Mouse (Mus musculus): ENCODE results near the gene Ptk7. TPM values are rescaled to one million over a fixed set of nuclear protein-coding genes. Genes with fewer than 3 reads are reported as not detected.
A peak's percentile ranks its signal among the peaks of the same experiment; 100 is the strongest.

The Ptk7 gene
- polyA plus RNA-seq, 1 experiment = 11.9 TPM

- no peaks in the 10 kb centered on the region for H3K27me3 ChIP-seq (ENCODE audit: control insufficient read depth, insufficient read depth, low read length)
- no peak overlapping the region for H3K27ac ChIP-seq (ENCODE audit: control insufficient read depth, insufficient read depth, low read length)
- no peaks in the 10 kb centered on the region for H3K36me3 ChIP-seq (ENCODE audit: control insufficient read depth, insufficient read depth, low read length)
- no peak overlapping the region for H3K4me3 ChIP-seq (ENCODE audit: control insufficient read depth, insufficient read depth, low read length)
- peak; percentile 66 for DNase-seq
- H3K4me1 ChIP-seq (replicated peaks; ENCODE audit: control insufficient read depth, insufficient read depth, low read length) = peaks cover 5% of the 10 kb centered on the region
- WGBS = 61% methylated on average over 12 of the region's 12 CpGs
- TF ChIP-seq CTCF (IDR thresholded peaks at IDR 0.05; ENCODE audit: borderline replicate concordance, control insufficient read depth, extremely low read depth, insufficient read depth, low read length, poor library complexity) = peak; percentile 87
- TF ChIP-seq POLR2A (IDR thresholded peaks at IDR 0.05; ENCODE audit: control insufficient read depth, extremely low read depth, insufficient read depth, low read length, poor library complexity) = no peak
Observed at GRCm38 (mm10) chr17:46525579-46526307, 103.6 kb downstream of the Ptk7 start.

- Histone ChIP-seq H3K27ac (ENCODE audit: control insufficient read depth, insufficient read depth, low read length) (no peak overlapping the region), H3K4me3 (ENCODE audit: control insufficient read depth, insufficient read depth, low read length) (no peak overlapping the region), H3K4me1 (replicated peaks; ENCODE audit: control insufficient read depth, insufficient read depth, low read length) (peaks cover 10% of the 10 kb centered on the region), H3K36me3 (ENCODE audit: control insufficient read depth, insufficient read depth, low read length) (no peaks in the 10 kb centered on the region), H3K27me3 (ENCODE audit: control insufficient read depth, insufficient read depth, low read length) (no peaks in the 10 kb centered on the region)
- 96% methylated on average over 10 of the region's 10 CpGs for WGBS
- TF ChIP-seq CTCF (IDR thresholded peaks at IDR 0.05; ENCODE audit: borderline replicate concordance, control insufficient read depth, extremely low read depth, insufficient read depth, low read length, poor library complexity) = no peak
- no peak for DNase-seq
Observed at GRCm38 (mm10) chr17:46525065-46525464, 104.2 kb downstream of the Ptk7 start.

DNA sequence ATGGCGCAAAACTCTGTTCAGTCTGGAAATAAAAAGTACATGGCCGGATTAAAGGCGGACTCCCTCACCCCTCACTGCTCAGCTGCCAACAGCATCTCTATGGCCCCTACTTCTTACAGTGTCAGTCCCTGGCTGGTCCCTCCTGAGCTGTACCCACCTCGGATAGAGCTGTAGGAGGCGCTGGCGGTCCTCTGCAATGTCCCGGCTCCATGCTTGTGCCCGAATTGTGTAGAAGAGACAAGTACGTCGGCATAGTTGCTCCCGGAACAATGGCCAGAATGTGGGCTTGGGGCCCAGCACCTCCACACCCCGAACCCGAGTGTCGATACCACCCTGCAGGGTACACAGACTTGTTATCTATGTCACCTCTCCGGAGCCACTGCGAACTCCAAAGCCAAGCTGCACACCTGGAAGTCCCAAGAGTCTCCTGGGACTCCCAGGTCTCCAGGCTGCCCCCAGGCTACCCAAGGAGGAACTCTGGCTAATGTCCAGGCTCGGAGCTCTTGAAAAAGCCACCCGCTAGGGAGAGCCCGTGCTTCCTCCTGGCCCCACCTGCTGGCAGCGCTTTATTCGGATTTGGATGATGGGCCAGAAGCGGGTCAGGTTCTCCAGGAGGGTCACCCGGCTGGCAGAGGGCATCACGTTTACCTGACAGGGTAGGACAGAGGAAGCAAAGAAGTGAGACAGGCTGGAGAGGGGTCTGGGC, 107.2 kb downstream of the Ptk7 start:
- TF ChIP-seq CTCF (IDR thresholded peaks at IDR 0.05; ENCODE audit: borderline replicate concordance, control insufficient read depth, extremely low read depth, insufficient read depth, low read length, poor library complexity) = no peak
- TF ChIP-seq POLR2A (IDR thresholded peaks at IDR 0.05; ENCODE audit: control insufficient read depth, extremely low read depth, insufficient read depth, low read length, poor library complexity) = no peak
- no peak for DNase-seq
- Histone ChIP-seq H3K4me1 (replicated peaks; ENCODE audit: control insufficient read depth, insufficient read depth, low read length) (peaks cover 10% of the 10 kb centered on the region), H3K36me3 (ENCODE audit: control insufficient read depth, insufficient read depth, low read length) (no peaks in the 10 kb centered on the region), H3K27me3 (ENCODE audit: control insufficient read depth, insufficient read depth, low read length) (no peaks in the 10 kb centered on the region), H3K27ac (ENCODE audit: control insufficient read depth, insufficient read depth, low read length) (no peak overlapping the region), H3K4me3 (ENCODE audit: control insufficient read depth, insufficient read depth, low read length) (no peak overlapping the region)
- WGBS = 89% methylated on average over 24 of the region's 24 CpGs

DNA sequence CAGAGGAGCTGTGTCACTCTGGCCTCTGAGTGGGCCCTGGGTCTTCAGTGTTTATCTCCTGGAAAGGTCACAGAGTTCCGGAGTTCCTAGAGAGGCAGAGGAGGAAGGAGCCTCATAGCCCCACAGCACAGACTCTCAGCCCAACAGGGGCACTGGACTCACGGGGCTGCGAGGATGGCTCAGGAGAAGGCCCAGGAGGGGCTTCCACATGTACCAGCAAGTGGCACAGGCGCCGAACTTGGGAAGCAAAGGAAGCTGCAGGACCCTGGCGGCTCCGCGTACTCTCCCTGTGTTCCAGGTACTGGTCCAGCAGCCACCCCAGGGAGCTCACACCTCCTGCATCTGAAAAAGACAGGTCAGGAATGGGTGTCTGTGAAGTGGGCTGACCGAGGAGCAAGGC, 108.1 kb downstream of the Ptk7 start:
- no peak for DNase-seq
- H3K27me3 ChIP-seq (ENCODE audit: control insufficient read depth, insufficient read depth, low read length) = no peaks in the 10 kb centered on the region
- no peak overlapping the region for H3K27ac ChIP-seq (ENCODE audit: control insufficient read depth, insufficient read depth, low read length)
- 90% methylated on average over 9 of the region's 9 CpGs for WGBS
- no peaks in the 10 kb centered on the region for H3K36me3 ChIP-seq (ENCODE audit: control insufficient read depth, insufficient read depth, low read length)
- TF ChIP-seq POLR2A (IDR thresholded peaks at IDR 0.05; ENCODE audit: control insufficient read depth, extremely low read depth, insufficient read depth, low read length, poor library complexity) (no peak), CTCF (IDR thresholded peaks at IDR 0.05; ENCODE audit: borderline replicate concordance, control insufficient read depth, extremely low read depth, insufficient read depth, low read length, poor library complexity) (no peak)
- H3K4me1 ChIP-seq (replicated peaks; ENCODE audit: control insufficient read depth, insufficient read depth, low read length) = peaks cover 10% of the 10 kb centered on the region
- H3K4me3 ChIP-seq (ENCODE audit: control insufficient read depth, insufficient read depth, low read length) = no peak overlapping the region

DNA sequence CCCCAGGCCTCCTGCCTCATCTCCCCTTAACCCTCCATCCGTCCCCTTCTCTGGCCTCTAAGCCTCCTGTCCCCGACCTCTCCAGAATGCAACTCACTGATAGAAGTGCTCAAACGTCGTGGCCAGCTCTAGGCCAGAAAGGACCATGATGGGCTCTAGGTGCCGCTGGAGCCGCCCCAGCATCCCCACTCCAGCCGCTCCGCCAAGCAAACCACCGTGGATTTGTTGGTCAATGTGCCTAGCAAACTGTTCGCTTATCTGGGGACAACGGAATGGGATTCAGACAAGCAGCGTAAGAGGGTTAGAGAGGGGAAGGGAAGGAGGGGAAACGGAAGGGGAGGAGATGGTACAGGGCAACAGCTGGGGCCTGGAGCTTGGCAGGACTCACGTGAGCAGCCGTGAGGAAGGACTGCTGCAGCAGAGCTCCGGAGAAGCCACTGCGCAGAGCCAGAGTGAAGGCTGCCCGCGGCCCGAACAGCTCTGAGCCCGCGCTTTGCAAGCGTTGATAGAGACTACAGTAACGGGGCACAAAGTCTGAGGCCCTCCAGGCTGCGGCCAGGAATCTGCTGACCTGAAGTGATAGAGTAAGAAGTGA, 108.8 kb downstream of the Ptk7 start:
- peak overlapping the region; percentile 39 for H3K4me3 ChIP-seq (ENCODE audit: control insufficient read depth, insufficient read depth, low read length)

DNA sequence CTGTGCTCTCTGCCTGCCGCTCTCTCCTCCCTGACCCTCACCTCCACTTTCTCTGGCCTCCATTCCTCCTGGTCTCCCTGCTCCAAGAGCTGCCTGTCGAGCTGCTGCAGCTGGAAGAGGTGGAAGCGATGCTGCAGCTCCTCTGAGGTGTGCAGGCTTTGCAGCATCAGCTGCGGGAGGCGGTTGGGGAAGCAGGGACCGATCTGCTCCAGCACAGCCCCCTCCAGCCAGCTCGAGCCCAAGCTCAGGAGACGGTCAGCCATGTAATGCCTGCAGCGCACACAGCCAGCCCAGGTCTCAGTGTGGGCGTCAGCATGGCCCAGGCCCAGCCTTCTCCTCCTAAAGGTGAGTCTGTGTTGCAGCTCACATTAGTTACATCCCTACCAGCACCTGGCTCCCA, 109.3 kb downstream of the Ptk7 start:
- Histone ChIP-seq H3K27me3 (ENCODE audit: control insufficient read depth, insufficient read depth, low read length) (no peaks in the 10 kb centered on the region), H3K36me3 (ENCODE audit: control insufficient read depth, insufficient read depth, low read length) (no peaks in the 10 kb centered on the region), H3K4me1 (replicated peaks; ENCODE audit: control insufficient read depth, insufficient read depth, low read length) (peaks cover 10% of the 10 kb centered on the region), H3K27ac (ENCODE audit: control insufficient read depth, insufficient read depth, low read length) (no peak overlapping the region), H3K4me3 (ENCODE audit: control insufficient read depth, insufficient read depth, low read length) (peak overlapping the region; percentile 39)
- no peak for DNase-seq
- 85% methylated on average over 10 of the region's 10 CpGs for WGBS
- TF ChIP-seq POLR2A (IDR thresholded peaks at IDR 0.05; ENCODE audit: control insufficient read depth, extremely low read depth, insufficient read depth, low read length, poor library complexity) = no peak
- no peak for TF ChIP-seq CTCF (IDR thresholded peaks at IDR 0.05; ENCODE audit: borderline replicate concordance, control insufficient read depth, extremely low read depth, insufficient read depth, low read length, poor library complexity)

More for the DNA sequence above, 108.8 kb downstream of the Ptk7 start:
- peak; percentile 15 for DNase-seq
- no peak for TF ChIP-seq POLR2A (IDR thresholded peaks at IDR 0.05; ENCODE audit: control insufficient read depth, extremely low read depth, insufficient read depth, low read length, poor library complexity)
- no peak for TF ChIP-seq CTCF (IDR thresholded peaks at IDR 0.05; ENCODE audit: borderline replicate concordance, control insufficient read depth, extremely low read depth, insufficient read depth, low read length, poor library complexity)
- H3K4me1 ChIP-seq (replicated peaks; ENCODE audit: control insufficient read depth, insufficient read depth, low read length) = peaks cover 10% of the 10 kb centered on the region
- 35% methylated on average over 25 of the region's 25 CpGs for WGBS
- no peaks in the 10 kb centered on the region for H3K36me3 ChIP-seq (ENCODE audit: control insufficient read depth, insufficient read depth, low read length)
- no peaks in the 10 kb centered on the region for H3K27me3 ChIP-seq (ENCODE audit: control insufficient read depth, insufficient read depth, low read length)
- no peak overlapping the region for H3K27ac ChIP-seq (ENCODE audit: control insufficient read depth, insufficient read depth, low read length)

Other genes starting within 250 kb of the Ptk7 start
- gene Zfp318, start 245.8 kb downstream of the Ptk7 start, polyA plus RNA-seq (2012; rRNA removed) = 18.3 and 20.7 TPM in 2 replicates
- gene Crip3, start 200.6 kb downstream of the Ptk7 start, polyA plus RNA-seq (2012; rRNA removed) = 348 and 429 TPM in 2 replicates
- 1.2 and 3.3 TPM in 2 replicates for gene Slc22a7, start 191.0 kb downstream of the Ptk7 start, polyA plus RNA-seq (2012; rRNA removed)
- gene Ttbk1, start 141.8 kb downstream of the Ptk7 start, polyA plus RNA-seq (2012; rRNA removed) = 1.0 and 1.1 TPM in 2 replicates
- gene Dnph1, start 132.8 kb downstream of the Ptk7 start, polyA plus RNA-seq (2012; rRNA removed) = 14.0 and 17.7 TPM in 2 replicates
- gene Cul9, start 83.1 kb downstream of the Ptk7 start, polyA plus RNA-seq (2012; rRNA removed) = 21.8 and 22.0 TPM in 2 replicates
- 297 and 310 TPM in 2 replicates for gene Srf, start 73.3 kb downstream of the Ptk7 start, polyA plus RNA-seq (2012; rRNA removed)
- 22.6 and 24.0 TPM in 2 replicates for gene Klc4, start 16.5 kb upstream of the Ptk7 start, polyA plus RNA-seq (2012; rRNA removed)
- 68.3 and 91.0 TPM in 2 replicates for gene Mrpl2, start 16.7 kb upstream of the Ptk7 start, polyA plus RNA-seq (2012; rRNA removed)
- gene Cul7, start 20.8 kb upstream of the Ptk7 start, polyA plus RNA-seq (2012; rRNA removed) = 47.9 and 50.1 TPM in 2 replicates
- gene Rrp36, start 44.8 kb upstream of the Ptk7 start, polyA plus RNA-seq (2012; rRNA removed) = 43.8 and 47.8 TPM in 2 replicates
- gene Mea1, start 49.3 kb upstream of the Ptk7 start, polyA plus RNA-seq (2012; rRNA removed) = 47.8 and 55.7 TPM in 2 replicates
- gene Klhdc3, start 51.4 kb upstream of the Ptk7 start, polyA plus RNA-seq (2012; rRNA removed) = 116 and 124 TPM in 2 replicates
- gene Ppp2r5d, start 75.6 kb upstream of the Ptk7 start, polyA plus RNA-seq (2012; rRNA removed) = 113 and 117 TPM in 2 replicates
- gene Pex6, start 82.0 kb upstream of the Ptk7 start, polyA plus RNA-seq (2012; rRNA removed) = 105 and 113 TPM in 2 replicates
- gene Gnmt, start 99.7 kb upstream of the Ptk7 start, polyA plus RNA-seq (2012; rRNA removed) = 4.4 and 10.6 TPM in 2 replicates
- gene Cnpy3, start 122.7 kb upstream of the Ptk7 start, polyA plus RNA-seq (2012; rRNA removed) = 61.5 and 67.1 TPM in 2 replicates
- 126 and 163 TPM in 2 replicates for gene Ptcra, start 134.2 kb upstream of the Ptk7 start, polyA plus RNA-seq (2012; rRNA removed)
- 106 TPM in 2 replicates for gene 2310039H08Rik, start 143.1 kb upstream of the Ptk7 start, polyA plus RNA-seq (2012; rRNA removed)
- 30.7 and 33.8 TPM in 2 replicates for gene Rpl7l1, start 153.2 kb upstream of the Ptk7 start, polyA plus RNA-seq (2012; rRNA removed)
- 19.3 and 28.1 TPM in 2 replicates for gene Bicral, start 229.0 kb upstream of the Ptk7 start, polyA plus RNA-seq (2012; rRNA removed)